Mouse (Mus musculus) ES-E14 (cell line): ENCODE data around the gene AC170998.1.

ENCODE experiments used
- CHD2 ChIP-seq: IDR thresholded peaks from 2 replicates; pipeline ENCODE4 v1.6.1; 2014; ENCODE audit warnings: mild to moderate bottlenecking, low read depth, low read length, inconsistent platforms
- HCFC1 ChIP-seq: IDR thresholded peaks from 2 replicates; pipeline ENCODE4 v1.6.1; 2012; ENCODE audit warnings: low read length, inconsistent platforms, borderline replicate concordance; ENCODE audit not compliant: insufficient read depth
- ZC3H11A ChIP-seq: IDR thresholded peaks from 2 replicates; pipeline ENCODE4 v1.6.1; 2012; ENCODE audit warnings: low read depth, mild to moderate bottlenecking, inconsistent platforms, low read length, borderline replicate concordance
- ZNF384 ChIP-seq: IDR thresholded peaks from 2 replicates; pipeline ENCODE4 v1.6.1; 2012; ENCODE audit warnings: low read depth, low read length, inconsistent platforms

DNA sequence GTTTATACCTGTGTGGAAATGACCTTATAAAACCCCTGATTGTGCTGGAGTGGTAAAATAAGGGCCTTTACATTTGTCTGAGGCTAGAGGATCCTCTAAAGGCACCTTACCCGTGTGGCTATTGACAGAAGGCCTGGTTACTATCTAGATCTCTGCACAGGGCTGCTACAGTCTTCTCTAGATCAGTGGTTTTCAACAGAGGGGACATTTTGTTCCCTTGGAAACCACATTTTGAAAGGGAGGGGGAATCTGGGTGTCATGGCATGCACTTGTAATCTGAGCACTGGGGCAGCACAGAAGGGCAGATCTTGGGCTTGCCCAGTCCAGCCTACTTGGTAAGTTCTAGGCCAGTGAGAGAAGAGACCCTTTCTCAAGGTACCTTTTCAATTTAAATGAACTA is 19.2 kb upstream of the AC170998.1 start:
- TF ChIP-seq ZNF384 (no peak), CHD2 (no peak), ZC3H11A (no peak), HCFC1 (no peak)
